Mouse (Mus musculus) neural tube, embryonic 13.5 days (tissue): ENCODE measurements around the gene Spata31d1b. TPM values are rescaled to one million over a fixed set of nuclear protein-coding genes. Genes with fewer than 3 reads are reported as not detected.
"Not testable (repeated sequence)": the region's sequence is repeated elsewhere in the genome, so short reads cannot be mapped to it uniquely, and the experiment has no call there.

ENCODE experiments used
- ATAC-seq: fragments of 200-750 bp; cut with Nextera tagmentation; 2 replicates; pipeline ENCODE4 v1.8.0; 2017; ENCODE audit warnings: low read depth, mild to moderate bottlenecking, moderate TSS enrichment, moderate library complexity
- H3K27ac ChIP-seq: fragments of 300-500 bp; sonication (generic); replicated peaks from 2 replicates; pipeline ENCODE4 v1.5.1; 2015; ENCODE audit warnings: moderate library complexity, mild to moderate bottlenecking, inconsistent platforms
- H3K27me3 ChIP-seq: fragments of 300-500 bp; sonication (generic); 2 replicates; pipeline ENCODE4 v1.6.1; 2015; ENCODE audit warnings: mild to moderate bottlenecking, inconsistent platforms
- H3K36me3 ChIP-seq: fragments of 300-500 bp; sonication (generic); 2 replicates; pipeline ENCODE4 v1.6.1; 2015; ENCODE audit warnings: mild to moderate bottlenecking, inconsistent platforms
- H3K4me1 ChIP-seq: fragments of 300-500 bp; sonication (generic); replicated peaks from 2 replicates; pipeline ENCODE4 v1.6.1; 2015; ENCODE audit warnings: inconsistent platforms
- H3K4me2 ChIP-seq: fragments of 300-500 bp; sonication (generic); 2 replicates; pipeline ENCODE4 v1.6.1; 2015; ENCODE audit warnings: inconsistent platforms, mild to moderate bottlenecking, moderate library complexity
- H3K4me3 ChIP-seq: fragments of 300-500 bp; sonication (generic); 2 replicates; pipeline ENCODE4 v1.5.1; 2015; ENCODE audit warnings: mild to moderate bottlenecking, inconsistent platforms
- H3K9ac ChIP-seq: fragments of 300-500 bp; sonication (generic); 2 replicates; pipeline ENCODE4 v1.6.1; 2015; ENCODE audit warnings: moderate library complexity, mild to moderate bottlenecking, inconsistent platforms
- H3K9me3 ChIP-seq: fragments of 300-500 bp; sonication (generic); 2 replicates; pipeline ENCODE4 v1.6.1; 2016; ENCODE audit warnings: inconsistent platforms
- WGBS: fragments of 180-500 bp; shearing (Covaris S2); methylation state at CpG from one replicate; pipeline ENCODE4 v1.1.7; 2015; 5-methylcytosine and 5-hydroxymethylcytosine counted together
- polyA plus RNA-seq: library from polyadenylated mRNA; unstranded; fragments of >200 nt; fragmentation: Nextera tagmentation; extraction: Ambion mirVana; gene quantifications from 2 replicates; pipeline ENCODE4 v1.2.1, GENCODE M21; 2015

Spata31d1b gene
- polyA plus RNA-seq, 1 experiment from 2014 or later: not detected

DNA sequence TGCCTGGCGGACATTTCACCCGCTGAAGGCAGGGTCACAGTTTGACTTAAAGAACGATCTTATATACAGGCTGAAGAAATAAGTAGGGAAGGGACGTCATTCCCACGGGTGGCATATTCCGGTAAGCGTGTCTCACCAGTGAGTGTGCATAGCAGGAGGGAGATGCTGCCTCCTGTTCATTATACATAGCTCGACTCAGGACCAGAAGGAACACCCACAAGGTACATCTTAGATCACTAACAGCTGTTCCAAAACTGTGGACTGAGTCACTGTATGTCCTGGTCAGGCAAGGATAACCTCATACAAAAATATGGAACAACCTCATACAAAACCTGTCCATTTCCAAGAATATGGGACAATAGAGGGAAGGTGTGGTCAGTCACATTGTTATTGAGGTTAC, 13.0 kb upstream of the Spata31d1b start:
- H3K36me3 ChIP-seq: no peaks in the 10 kb centered on the region
- H3K4me2 ChIP-seq: no peak overlapping the region
- ATAC-seq: no peak
- H3K4me1 ChIP-seq: no peaks in the 10 kb centered on the region
- H3K4me3 ChIP-seq: no peak overlapping the region
- H3K9me3 ChIP-seq: peaks cover 3% of the 10 kb centered on the region; the same call in 1 of the 2 replicates
- H3K27ac ChIP-seq: no peak overlapping the region
- 84% methylated on average over 8 of the region's 8 CpGs for WGBS
- no peak overlapping the region for H3K9ac ChIP-seq
- H3K27me3 ChIP-seq: no peaks in the 10 kb centered on the region

DNA sequence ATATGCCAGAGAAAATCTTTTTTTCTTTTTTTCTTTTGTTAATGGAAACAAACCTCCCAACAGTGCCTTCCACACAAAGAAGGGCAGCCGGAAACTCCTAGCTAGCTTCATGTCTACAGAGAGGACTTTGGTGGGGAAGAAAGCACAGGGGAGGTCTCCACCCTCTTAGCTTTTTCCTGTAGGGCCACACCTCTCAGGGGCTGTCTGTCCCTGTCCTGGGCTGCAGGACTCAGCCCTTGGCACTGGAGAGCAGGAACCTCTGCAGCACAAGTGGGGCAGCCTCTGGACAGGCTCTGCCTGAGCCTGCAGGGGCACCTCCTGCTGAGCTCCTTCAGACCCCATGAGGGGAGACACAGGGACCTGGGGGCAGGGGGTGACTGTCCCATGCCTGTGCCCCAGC, 11.9 kb upstream of the Spata31d1b start:
- WGBS: 65% methylated on average over 1 of the region's 1 CpGs
- H3K27ac ChIP-seq, ATAC-seq: not testable (repeated sequence)

DNA sequence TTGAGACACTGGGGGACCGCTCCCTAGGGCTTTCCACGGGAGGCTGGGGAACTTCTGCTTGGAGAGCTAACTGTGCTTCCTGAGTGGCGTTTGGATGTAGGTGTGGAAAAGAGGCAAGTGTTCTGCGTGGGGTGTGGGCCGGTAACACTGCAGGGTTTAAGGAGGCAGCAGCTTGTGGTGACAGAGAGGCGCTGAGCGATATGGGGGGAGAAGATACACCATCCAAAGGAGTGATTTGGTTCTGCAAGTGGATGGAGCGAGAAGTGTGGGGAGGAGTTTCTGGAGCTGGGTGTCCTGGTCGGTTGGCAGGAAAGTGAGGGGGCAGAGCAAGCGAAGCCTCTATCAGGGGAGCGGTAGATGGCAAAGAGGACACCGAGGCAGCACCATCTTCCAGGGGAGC, 8.6 kb upstream of the Spata31d1b start:
- H3K4me2 ChIP-seq: no peak overlapping the region
- no peak overlapping the region for H3K9ac ChIP-seq
- no peaks in the 10 kb centered on the region for H3K4me1 ChIP-seq
- H3K27me3 ChIP-seq: no peaks in the 10 kb centered on the region
- no peaks in the 10 kb centered on the region for H3K36me3 ChIP-seq
- ATAC-seq: no peak
- WGBS: 88% methylated on average over 12 of the region's 12 CpGs
- H3K4me3 ChIP-seq: no peak overlapping the region
- H3K27ac ChIP-seq: no peak overlapping the region
- no peaks in the 10 kb centered on the region for H3K9me3 ChIP-seq

More for the DNA sequence above, 11.9 kb upstream of the Spata31d1b start:
- H3K9ac ChIP-seq, H3K4me2 ChIP-seq, H3K36me3 ChIP-seq, H3K4me3 ChIP-seq, H3K9me3 ChIP-seq, H3K4me1 ChIP-seq, H3K27me3 ChIP-seq: not testable (repeated sequence)

DNA sequence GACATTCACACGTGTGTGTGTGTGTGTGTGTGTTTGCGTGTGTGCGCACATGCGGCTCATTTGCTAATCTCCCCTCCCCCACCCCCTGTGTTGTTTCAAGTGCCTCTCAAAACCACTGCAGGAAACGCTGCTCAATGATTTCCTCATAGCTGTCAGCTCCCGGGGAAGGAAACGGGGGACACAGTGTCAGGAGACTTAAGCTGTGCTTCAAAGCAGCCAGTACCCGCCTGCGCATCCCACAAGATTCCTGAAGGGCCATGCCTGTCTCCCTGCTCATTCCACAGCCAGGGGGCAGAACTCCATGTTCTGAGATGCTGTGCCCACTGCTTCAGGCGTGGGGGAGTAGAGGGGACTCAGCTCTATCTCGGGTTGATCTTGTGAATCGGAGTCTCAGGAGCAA, 7.5 kb upstream of the Spata31d1b start:
- H3K4me3 ChIP-seq: no peak overlapping the region
- ATAC-seq: no peak

DNA sequence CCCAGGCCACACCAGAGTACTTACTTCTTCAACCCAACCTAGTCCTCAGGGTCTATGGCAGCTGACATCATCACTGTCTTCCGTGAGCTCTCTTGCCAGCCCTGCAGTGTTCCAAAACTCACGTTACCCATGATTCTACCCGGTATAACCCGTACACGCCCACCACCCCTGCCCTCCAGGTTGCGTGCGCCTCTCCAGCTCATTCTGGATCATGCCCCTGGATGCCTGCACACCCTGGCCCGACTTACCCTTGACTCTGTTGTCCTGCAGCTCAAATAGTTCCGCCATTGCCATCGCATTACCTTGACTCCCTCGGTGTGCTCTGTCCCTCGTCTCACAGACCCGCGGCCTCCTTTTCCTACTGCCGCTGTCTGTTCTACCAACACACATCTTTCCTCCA, 1.9 kb upstream of the Spata31d1b start, which contains the start of gene Spata31d1a:
Gene Spata31d1a (minus strand): TSS at position 101 of the 400 bp plus-strand sequence.
- Histone ChIP-seq H3K27me3 (no peaks in the 10 kb centered on the region), H3K9me3 (no peaks in the 10 kb centered on the region), H3K9ac (no peak within 1 kb of the TSS), H3K4me3 (no peak within 1 kb of the TSS), H3K4me2 (no peak within 1 kb of the TSS), H3K27ac (no peak within 1 kb of the TSS), H3K4me1 (no peaks in the 10 kb centered on the region), H3K36me3 (no peaks in the 10 kb centered on the region)
- ATAC-seq: no peak
- WGBS: 90% methylated on average over 15 of the region's 15 CpGs

More for the DNA sequence above, 7.5 kb upstream of the Spata31d1b start:
- H3K27me3 ChIP-seq: no peaks in the 10 kb centered on the region
- no peak overlapping the region for H3K9ac ChIP-seq
- no peaks in the 10 kb centered on the region for H3K36me3 ChIP-seq
- H3K4me1 ChIP-seq: no peaks in the 10 kb centered on the region
- no peak overlapping the region for H3K27ac ChIP-seq
- no peaks in the 10 kb centered on the region for H3K9me3 ChIP-seq
- H3K4me2 ChIP-seq: no peak overlapping the region
- WGBS: 59% methylated on average over 12 of the region's 12 CpGs

DNA sequence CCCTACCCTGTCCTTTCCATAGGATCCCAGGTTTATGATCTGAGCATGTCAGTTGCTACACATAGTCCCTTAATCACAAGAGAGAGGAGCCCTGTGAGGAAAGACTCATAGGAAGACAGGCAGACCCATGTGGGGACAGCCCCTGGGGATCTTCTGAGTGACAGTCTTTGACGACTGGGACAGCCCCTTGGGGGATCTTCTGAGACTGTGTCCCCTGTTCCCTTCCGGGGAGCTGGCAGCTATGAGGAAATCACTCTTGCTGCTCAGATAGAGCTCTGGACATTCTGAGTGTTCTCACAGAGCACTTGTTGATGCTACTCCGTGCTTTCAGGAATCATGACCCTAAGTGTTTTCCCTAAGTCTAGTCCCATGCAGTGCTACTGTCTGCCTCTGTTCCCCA, 1.6 kb downstream of the Spata31d1b start:
- Histone ChIP-seq H3K36me3 (no peaks in the 10 kb centered on the region), H3K9ac (no peak overlapping the region), H3K9me3 (no peaks in the 10 kb centered on the region), H3K27me3 (no peaks in the 10 kb centered on the region), H3K4me1 (no peaks in the 10 kb centered on the region), H3K4me3 (no peak overlapping the region), H3K4me2 (no peak overlapping the region), H3K27ac (no peak overlapping the region)
- ATAC-seq: no peak
- WGBS: 40% methylated on average over 3 of the region's 3 CpGs

DNA sequence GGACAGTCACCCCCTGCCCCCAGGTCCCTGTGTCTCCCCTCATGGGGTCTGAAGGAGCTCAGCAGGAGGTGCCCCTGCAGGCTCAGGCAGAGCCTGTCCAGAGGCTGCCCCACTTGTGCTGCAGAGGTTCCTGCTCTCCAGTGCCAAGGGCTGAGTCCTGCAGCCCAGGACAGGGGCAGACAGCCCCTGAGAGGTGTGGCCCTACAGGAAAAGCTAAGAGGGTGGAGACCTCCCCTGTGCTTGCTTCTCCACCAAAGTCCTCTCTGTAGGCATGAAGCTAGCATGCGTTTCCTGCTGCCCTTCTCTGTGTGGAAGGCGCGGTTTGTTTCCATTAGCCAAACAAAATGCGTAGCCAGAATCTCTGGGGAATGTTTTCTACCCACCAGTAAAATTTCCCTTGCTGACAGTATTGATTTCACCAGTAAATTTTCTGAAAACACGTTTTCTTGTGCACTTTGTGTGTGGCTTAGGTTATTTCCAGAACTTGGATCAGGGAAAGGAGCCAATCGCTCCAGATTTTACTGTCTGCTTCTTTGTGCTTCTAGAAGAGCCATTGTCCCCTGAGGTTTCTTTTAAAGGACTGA, 6.9 kb downstream of the Spata31d1b start:
- H3K36me3 ChIP-seq, H3K4me2 ChIP-seq, H3K4me1 ChIP-seq, H3K9ac ChIP-seq, H3K4me3 ChIP-seq, ATAC-seq, H3K27me3 ChIP-seq, H3K9me3 ChIP-seq: not testable (repeated sequence)
- 28% methylated on average over 6 of the region's 6 CpGs for WGBS
- 0 out of 2 replicates have a peak overlapping the region, but pooled peaks have one; percentile 23 for H3K27ac ChIP-seq

DNA sequence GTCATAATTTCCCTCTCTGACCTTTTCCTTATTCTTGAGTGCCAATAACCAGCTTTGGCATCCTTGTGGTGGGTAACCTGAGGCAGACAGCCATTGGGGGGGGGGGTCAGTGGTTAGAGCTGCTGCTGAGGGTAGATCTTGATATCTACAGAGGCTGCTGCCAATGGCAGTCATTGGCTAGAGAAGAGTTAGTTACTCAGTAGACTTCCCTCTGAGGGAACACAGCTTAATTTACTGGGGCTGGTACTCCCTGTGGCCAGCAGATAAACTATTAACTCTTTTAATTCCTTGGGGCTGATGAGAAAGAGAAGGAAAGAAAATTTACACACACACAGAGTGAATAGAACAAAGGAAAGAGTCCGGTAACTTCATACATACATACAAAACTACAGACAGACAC, 7.4 kb downstream of the Spata31d1b start:
- H3K27me3 ChIP-seq: no peaks in the 10 kb centered on the region
- no peaks in the 10 kb centered on the region for H3K9me3 ChIP-seq
- 0 out of 2 replicates have a peak overlapping the region, but pooled peaks have one; percentile 23 for H3K27ac ChIP-seq
- H3K4me1 ChIP-seq: peaks cover 7% of the 10 kb centered on the region
- ATAC-seq: no peak
- H3K9ac ChIP-seq: no peak overlapping the region
- no peak overlapping the region for H3K4me3 ChIP-seq
- H3K4me2 ChIP-seq: no peak overlapping the region
- no peaks in the 10 kb centered on the region for H3K36me3 ChIP-seq
- 85% methylated on average over 1 of the region's 1 CpGs for WGBS

DNA sequence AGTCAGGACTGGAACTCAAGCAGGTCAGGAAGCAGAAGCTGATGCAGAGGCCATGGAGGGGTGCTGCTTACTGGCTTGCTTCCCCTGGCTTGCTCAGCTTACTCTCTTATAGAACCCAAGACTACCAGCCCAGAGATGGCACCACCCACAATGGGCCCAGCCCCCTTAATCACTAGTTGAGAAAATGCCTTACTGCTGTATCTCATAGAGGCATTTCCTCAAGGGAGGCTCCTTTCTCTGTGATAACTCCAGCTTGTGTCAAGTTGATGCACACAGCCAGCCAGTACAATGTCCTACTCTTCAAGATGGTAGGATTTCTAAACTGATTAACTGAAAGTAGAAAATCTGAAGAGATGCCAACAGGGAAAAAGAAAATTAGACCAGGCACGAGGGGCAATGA, 10.0 kb downstream of the Spata31d1b start:
- not testable (repeated sequence) for H3K9ac ChIP-seq, ATAC-seq, H3K36me3 ChIP-seq, H3K4me3 ChIP-seq, H3K27ac ChIP-seq, H3K4me2 ChIP-seq, H3K27me3 ChIP-seq, H3K9me3 ChIP-seq
- 86% methylated on average over 1 of the region's 1 CpGs for WGBS
- peaks cover 17% of the 10 kb centered on the region for H3K4me1 ChIP-seq

DNA sequence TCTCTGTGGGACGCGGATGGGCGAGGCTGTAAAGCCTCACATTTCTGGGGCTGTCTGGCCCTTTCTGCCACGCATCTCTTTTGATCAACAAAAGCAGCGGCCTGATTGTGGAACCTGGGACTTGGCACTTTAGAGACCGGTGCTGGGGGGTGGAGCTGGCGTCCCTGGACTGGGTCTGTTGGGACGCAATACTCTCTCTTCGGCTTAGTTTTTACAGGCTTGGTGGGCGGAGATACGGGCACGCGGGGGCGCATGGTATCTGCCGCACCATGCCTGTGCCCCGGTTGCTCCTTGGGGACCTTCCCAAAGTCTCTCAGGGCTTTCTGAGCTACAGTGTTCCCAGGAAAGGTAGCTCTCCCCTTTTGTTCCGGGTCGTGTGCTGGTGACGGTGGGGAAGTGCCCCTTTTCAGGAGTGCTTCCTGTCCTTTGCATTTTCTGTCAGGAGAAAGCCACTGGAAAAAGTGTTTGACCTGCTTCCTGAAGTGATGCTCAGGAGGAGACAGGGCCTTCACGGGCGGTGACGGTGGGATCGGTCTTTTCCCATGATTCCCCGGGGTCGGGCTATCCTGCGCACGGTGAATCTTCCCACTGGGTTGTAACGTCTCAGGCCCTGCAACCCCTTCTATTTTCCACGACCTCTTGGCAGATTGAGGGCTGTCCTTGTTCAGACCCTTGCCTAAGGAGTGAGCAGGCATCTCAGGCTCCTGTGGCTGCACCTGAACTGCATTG, 14.2 kb downstream of the Spata31d1b start:
- H3K4me3 ChIP-seq: 0 out of 2 replicates have a peak overlapping the region, but pooled peaks have one; percentile 4
- 39% methylated on average over 29 of the region's 29 CpGs for WGBS
- H3K9ac ChIP-seq: peak overlapping the region; percentile 45; the same call in 1 of the 2 replicates
- H3K27me3 ChIP-seq: no peaks in the 10 kb centered on the region
- H3K27ac ChIP-seq: no peak overlapping the region
- ATAC-seq: no peak
- H3K36me3 ChIP-seq: no peaks in the 10 kb centered on the region
- no peaks in the 10 kb centered on the region for H3K9me3 ChIP-seq
- peaks cover 16% of the 10 kb centered on the region for H3K4me1 ChIP-seq
- H3K4me2 ChIP-seq: peak overlapping the region; percentile 48

DNA sequence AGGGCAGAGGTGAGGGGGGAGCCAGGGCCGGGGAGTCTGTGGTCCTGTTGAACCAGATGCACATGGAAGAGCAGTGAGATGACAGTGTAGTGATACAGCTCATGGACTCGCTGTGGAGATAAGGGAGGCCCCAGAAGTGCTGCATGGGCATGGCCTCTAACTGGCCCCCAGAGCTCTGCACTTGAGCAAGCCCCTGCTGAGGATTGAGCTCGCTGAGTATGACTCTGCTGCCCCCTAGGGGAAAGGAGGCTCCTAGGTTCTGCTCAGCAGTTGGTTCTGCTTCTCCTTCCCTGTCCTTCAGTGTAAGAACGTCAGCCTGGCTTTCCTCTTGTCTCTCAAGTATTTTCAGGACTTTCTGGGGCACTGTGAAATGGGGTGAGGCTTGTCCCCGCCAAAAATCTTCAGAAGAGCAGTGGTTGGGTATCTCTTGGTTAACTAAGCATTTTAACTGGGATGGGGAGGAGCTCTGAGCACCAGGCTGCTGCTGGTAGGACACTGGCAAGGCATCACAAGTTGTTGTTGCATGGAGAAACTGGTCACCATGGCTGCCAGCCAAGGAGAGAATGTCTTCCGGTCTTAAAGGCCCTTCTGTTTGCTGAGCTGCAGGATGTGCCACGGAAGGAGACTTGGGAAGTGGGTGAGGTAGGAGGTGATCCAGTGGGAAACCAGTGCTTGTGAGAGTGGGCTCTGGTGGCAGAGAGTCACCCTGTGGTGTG, 16.5 kb downstream of the Spata31d1b start:
- peaks cover 16% of the 10 kb centered on the region for H3K4me1 ChIP-seq
- H3K36me3 ChIP-seq: no peaks in the 10 kb centered on the region
- 0 out of 2 replicates have a peak overlapping the region, but pooled peaks have one; percentile 26 for H3K9ac ChIP-seq
- H3K27ac ChIP-seq: no peak overlapping the region
- peak; percentile 87 for ATAC-seq
- H3K27me3 ChIP-seq: no peaks in the 10 kb centered on the region
- no peak overlapping the region for H3K4me2 ChIP-seq
- H3K9me3 ChIP-seq: no peaks in the 10 kb centered on the region
- WGBS: 32% methylated on average over 7 of the region's 7 CpGs
- H3K4me3 ChIP-seq: no peak overlapping the region

DNA sequence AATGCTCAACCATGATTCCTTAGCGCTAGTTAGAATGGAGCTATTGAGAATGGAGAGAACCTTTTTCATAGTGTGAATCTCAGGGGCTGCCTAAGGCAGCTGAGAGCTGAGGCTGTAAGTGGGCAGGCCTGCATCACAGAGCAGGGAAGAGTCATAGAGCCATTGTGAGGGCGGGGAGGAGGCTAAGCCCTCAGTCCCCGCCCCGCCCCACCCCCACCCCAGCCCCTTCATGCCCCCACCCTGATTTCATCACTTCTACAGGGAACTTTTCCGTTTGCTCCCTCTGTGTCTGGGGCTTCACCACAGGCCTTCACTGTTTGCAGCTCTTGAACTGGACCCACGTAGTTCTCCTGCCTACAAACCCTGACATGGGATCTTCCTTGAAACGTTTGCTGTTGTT, 19.6 kb downstream of the Spata31d1b start, which contains the start of gene Spata31d1d:
Gene Spata31d1d (minus strand): TSS at position 101 of the 400 bp plus-strand sequence.
- Histone ChIP-seq H3K27ac (no peak within 1 kb of the TSS), H3K9ac (no peak within 1 kb of the TSS), H3K36me3 (no peaks in the 10 kb centered on the region), H3K4me3 (no peak within 1 kb of the TSS), H3K4me1 (peaks cover 7% of the 10 kb centered on the region; the same call in 1 of the 2 replicates), H3K4me2 (no peak within 1 kb of the TSS), H3K27me3 (no peaks in the 10 kb centered on the region), H3K9me3 (no peaks in the 10 kb centered on the region)
- no peak for ATAC-seq
- 41% methylated on average over 7 of the region's 7 CpGs for WGBS
